Mouse (Mus musculus): ENCODE measurements at regions not wholly inside any gene's neighbourhood (a gene's known extent, or its start where the extent isn't known, plus 50 kb on each side); places are given as distances from the start of the nearest gene placed in this dataset.
A peak's percentile ranks its signal among the peaks of the same experiment; 100 is the strongest.

GRCm38 (mm10) chrX:12927797-12928589 is 143.3 kb upstream of the Usp9x start:
- TF ChIP-seq ZNF384 (IDR thresholded peaks at IDR 0.05; ENCODE audit: low read depth, low read length) (no peak), CHD2 (IDR thresholded peaks at IDR 0.05; ENCODE audit: low read depth, low read length) (no peak), MAFK (IDR thresholded peaks at IDR 0.05; ENCODE audit: insufficient read depth, low read depth, low read length) (peak; percentile 92)
- Histone ChIP-seq H3K4me3 (ENCODE audit: insufficient read depth in 1 of 2, low read depth in 1 of 2, low read length in 2 of 2, poor library complexity in 1 of 2, severe bottlenecking in 1 of 2) (no peak overlapping the region), H3K9me3 (ENCODE audit: control insufficient read depth, insufficient read depth, low read depth, low read length) (no peaks in the 10 kb centered on the region), H3K4me1 (ENCODE audit: control insufficient read depth in 2 of 2, insufficient read depth in 2 of 2, low read length in 2 of 2, poor library complexity in 1 of 2) (peaks cover 2 to 7% of the 10 kb centered on the region in 2 experiments; a peak in 3 of 4 replicates), H3K9ac (ENCODE audit: insufficient read depth, low read depth, low read length, poor library complexity, severe bottlenecking) (peak overlapping the region; percentile 61), H3K27ac (ENCODE audit: insufficient read depth, low read depth, low read length, poor library complexity, severe bottlenecking) (peak overlapping the region; percentile 96), H3K36me3 (ENCODE audit: control insufficient read depth, insufficient read depth, low read length, poor library complexity, severe bottlenecking) (no peaks in the 10 kb centered on the region)
- no peak for DNase-seq (ENCODE audit: low read depth, low spot score)
- in situ Hi-C loops (cut with MboI; ENCODE audit: low sequenced_read_pairs in 2 of 2, unreplicated experiment in 2 of 2): loop anchor here in 1 of 2 experiments (10.0 kb wide), 1 partner anchor 147 kb away; the partner anchor contains the start of gene Usp9x

DNA sequence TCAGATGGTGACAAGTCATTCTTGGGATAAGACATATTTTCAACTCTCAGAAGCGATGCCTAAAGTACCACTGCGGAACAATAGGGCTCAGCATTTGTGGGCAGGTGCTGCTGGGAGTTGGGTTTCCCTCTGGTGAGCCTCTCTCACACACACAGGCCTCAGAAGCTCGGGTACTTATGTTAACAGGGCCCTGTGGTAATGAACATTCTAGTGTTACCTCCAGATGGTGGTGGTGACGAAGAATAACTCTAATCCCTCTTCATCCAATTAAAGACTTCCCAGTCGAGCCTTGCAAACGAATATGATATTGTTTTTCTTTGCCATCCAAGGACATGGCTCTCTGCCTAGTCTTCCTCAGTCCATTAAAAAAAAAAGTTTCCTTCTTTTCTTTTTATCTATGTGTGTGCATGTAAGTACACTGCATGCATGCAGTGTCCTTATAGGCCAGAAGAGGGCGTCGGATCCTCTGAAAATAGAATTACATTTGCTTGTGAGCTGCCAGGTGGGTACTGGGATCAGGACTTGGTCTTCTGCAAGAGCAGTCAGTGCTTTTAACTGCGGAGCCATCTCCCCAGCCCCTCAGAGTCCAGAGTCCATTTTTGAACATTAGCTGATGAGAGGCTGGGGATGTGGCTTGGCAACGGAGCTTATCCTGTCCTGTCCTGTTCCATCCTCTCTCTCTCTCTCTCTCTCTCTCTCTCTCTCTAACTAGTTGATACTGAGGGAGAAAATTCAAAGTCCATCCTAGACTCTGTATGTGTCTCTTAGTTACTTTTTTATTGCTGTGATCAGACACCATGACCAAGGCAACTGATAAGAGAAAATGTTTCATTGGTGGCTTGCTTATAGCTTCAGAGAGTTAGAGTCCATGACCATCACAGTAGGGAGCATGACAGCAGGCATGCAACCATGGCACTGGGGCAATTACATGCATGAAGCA is 146.3 kb upstream of the Usp9x start:
- DNase-seq (ENCODE audit: low read depth, low spot score): no peak
- Histone ChIP-seq H3K4me1 (ENCODE audit: control insufficient read depth in 2 of 2, insufficient read depth in 2 of 2, low read length in 2 of 2, poor library complexity in 1 of 2) (peaks cover 2 to 7% of the 10 kb centered on the region in 2 experiments; a peak in 3 of 4 replicates), H3K4me3 (ENCODE audit: insufficient read depth in 1 of 2, low read depth in 1 of 2, low read length in 2 of 2, poor library complexity in 1 of 2, severe bottlenecking in 1 of 2) (no peak overlapping the region), H3K36me3 (ENCODE audit: control insufficient read depth, insufficient read depth, low read length, poor library complexity, severe bottlenecking) (no peaks in the 10 kb centered on the region), H3K9me3 (ENCODE audit: control insufficient read depth, insufficient read depth, low read depth, low read length) (no peaks in the 10 kb centered on the region), H3K27ac (ENCODE audit: insufficient read depth, low read depth, low read length, poor library complexity, severe bottlenecking) (no peak overlapping the region), H3K9ac (ENCODE audit: insufficient read depth, low read depth, low read length, poor library complexity, severe bottlenecking) (no peak overlapping the region)
- in situ Hi-C loops (cut with MboI; ENCODE audit: low sequenced_read_pairs in 2 of 2, unreplicated experiment in 2 of 2): loop anchor here (10.0 to 25.0 kb wide), 2 partner anchors 150 to 287 kb away; partner anchors contain the start of gene Usp9x (in 1 of the 2)
- no peak for TF ChIP-seq HCFC1 (IDR thresholded peaks at IDR 0.05; ENCODE audit: borderline replicate concordance, insufficient read depth, low read length)
- no peak for TF ChIP-seq ZC3H11A (IDR thresholded peaks at IDR 0.05; ENCODE audit: borderline replicate concordance, low read depth, low read length)
- no peak for TF ChIP-seq CHD2 (IDR thresholded peaks at IDR 0.05; ENCODE audit: low read depth, low read length)
- TF ChIP-seq ZNF384 (IDR thresholded peaks at IDR 0.05; ENCODE audit: low read depth, low read length): no peak
- TF ChIP-seq MAFK (IDR thresholded peaks at IDR 0.05; ENCODE audit: insufficient read depth, low read depth, low read length): no peak

GRCm38 (mm10) chrX:12919576-12919975 is 151.7 kb upstream of the Usp9x start:
- H3K27ac ChIP-seq (ENCODE audit: insufficient read depth, low read depth, low read length, poor library complexity, severe bottlenecking): no peak overlapping the region
- TF ChIP-seq ZC3H11A (IDR thresholded peaks at IDR 0.05; ENCODE audit: borderline replicate concordance, low read depth, low read length) (peak; percentile 56; the same call in 1 of the 2 replicates), CHD2 (IDR thresholded peaks at IDR 0.05; ENCODE audit: low read depth, low read length) (no peak)
- H3K4me3 ChIP-seq (ENCODE audit: insufficient read depth in 1 of 2, low read depth in 1 of 2, low read length in 2 of 2, poor library complexity in 1 of 2, severe bottlenecking in 1 of 2): no peak overlapping the region
- DNase-seq (ENCODE audit: low read depth, low spot score): no peak
- H3K36me3 ChIP-seq (ENCODE audit: control insufficient read depth, insufficient read depth, low read length, poor library complexity, severe bottlenecking): no peaks in the 10 kb centered on the region
- H3K9ac ChIP-seq (ENCODE audit: insufficient read depth, low read depth, low read length, poor library complexity, severe bottlenecking): no peak overlapping the region
- no peaks in the 10 kb centered on the region for H3K9me3 ChIP-seq (ENCODE audit: control insufficient read depth, insufficient read depth, low read depth, low read length)
- no peaks in the 10 kb centered on the region for H3K4me1 ChIP-seq (ENCODE audit: control insufficient read depth in 2 of 2, insufficient read depth in 2 of 2, low read length in 2 of 2, poor library complexity in 1 of 2)
- in situ Hi-C loops (cut with MboI; ENCODE audit: low sequenced_read_pairs in 2 of 2, unreplicated experiment in 2 of 2): loop anchor here in 1 of 2 experiments (25.0 kb wide), 1 partner anchor 293 kb away; no protein-coding TSS in a partner anchor

DNA sequence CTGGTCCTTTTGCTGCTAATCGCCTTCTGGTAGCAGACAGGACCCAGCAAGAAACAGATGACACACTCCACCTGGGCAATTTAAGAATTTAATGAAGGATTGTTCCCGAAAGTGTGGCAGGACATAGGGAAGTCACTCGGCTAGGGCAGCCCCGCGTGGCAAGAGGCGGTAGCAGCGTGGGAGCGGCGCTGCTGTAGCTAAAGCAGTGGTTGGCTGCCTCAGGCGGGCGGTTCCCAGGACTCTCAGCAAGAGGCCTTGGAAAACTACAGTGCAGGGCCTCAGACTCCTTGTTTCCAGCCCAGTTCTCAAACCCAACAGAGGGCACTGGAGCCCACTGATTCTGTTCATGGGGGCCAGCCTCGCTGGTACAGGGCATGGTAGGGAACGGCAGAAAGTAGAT is 154.2 kb upstream of the Usp9x start:
- in situ Hi-C loops (cut with MboI; ENCODE audit: low sequenced_read_pairs in 2 of 2, unreplicated experiment in 2 of 2): loop anchor here in 1 of 2 experiments (25.0 kb wide), 1 partner anchor 295 kb away; no protein-coding TSS in a partner anchor
- TF ChIP-seq MAFK (IDR thresholded peaks at IDR 0.05; ENCODE audit: insufficient read depth, low read depth, low read length) (no peak), HCFC1 (IDR thresholded peaks at IDR 0.05; ENCODE audit: borderline replicate concordance, insufficient read depth, low read length) (no peak)
- H3K36me3 ChIP-seq (ENCODE audit: control insufficient read depth, insufficient read depth, low read length, poor library complexity, severe bottlenecking): no peaks in the 10 kb centered on the region
- no peak for DNase-seq (ENCODE audit: low read depth, low spot score)
- H3K9ac ChIP-seq (ENCODE audit: insufficient read depth, low read depth, low read length, poor library complexity, severe bottlenecking): no peak overlapping the region
- H3K27ac ChIP-seq (ENCODE audit: insufficient read depth, low read depth, low read length, poor library complexity, severe bottlenecking): no peak overlapping the region
- no peaks in the 10 kb centered on the region for H3K4me1 ChIP-seq (ENCODE audit: control insufficient read depth in 2 of 2, insufficient read depth in 2 of 2, low read length in 2 of 2, poor library complexity in 1 of 2)
- H3K4me3 ChIP-seq (ENCODE audit: insufficient read depth in 1 of 2, low read depth in 1 of 2, low read length in 2 of 2, poor library complexity in 1 of 2, severe bottlenecking in 1 of 2): peak overlapping the region; percentile 31 to 54
- no peaks in the 10 kb centered on the region for H3K9me3 ChIP-seq (ENCODE audit: control insufficient read depth, insufficient read depth, low read depth, low read length)

Data from ES-E14 (cell line).